Mouse (Mus musculus) left cerebral cortex, adult 11 months (tissue): ENCODE measurements around the gene Nrip2.
"Not testable (repeated sequence)": the region's sequence is repeated elsewhere in the genome, so short reads cannot be mapped to it uniquely, and the experiment has no call there.

Experiments used
- DNase-seq: peaks from one replicate; pipeline ENCODE4 v3.0.0; 2022; ENCODE audit warnings: low spot score

The Nrip2 gene

GRCm38 (mm10) chr6:128398996-128399395 is at the start of gene Nrip2:
TSS of gene Nrip2 (plus strand) at chr6:128399296.
- no peak for DNase-seq

- DNase-seq, result no peak
Measured at GRCm38 (mm10) chr6:128349711-128350110, 49.4 kb upstream of the Nrip2 start.

GRCm38 (mm10) chr6:128354140-128354539 is 45.0 kb upstream of the Nrip2 start:
- DNase-seq, result no peak

GRCm38 (mm10) chr6:128355201-128355681 is 43.9 kb upstream of the Nrip2 start:
- DNase-seq, result no peak

GRCm38 (mm10) chr6:128355726-128356416 is 43.2 kb upstream of the Nrip2 start, which contains the start of gene Tulp3:
TSS of gene Tulp3 (minus strand) at chr6:128355851.
- peak; percentile 97 for DNase-seq

- peak; percentile 51 for DNase-seq
Measured at GRCm38 (mm10) chr6:128358999-128359398, 40.1 kb upstream of the Nrip2 start.

GRCm38 (mm10) chr6:128361901-128362300 is 37.2 kb upstream of the Nrip2 start:
- no peak for DNase-seq

GRCm38 (mm10) chr6:128362381-128363006 is 36.6 kb upstream of the Nrip2 start, which contains the start of the genes Rhno1 and Foxm1:
TSS of gene Rhno1 (minus strand) at chr6:128362911.
TSS of gene Foxm1 (plus strand) at chr6:128362967.
- peak; percentile 55 for DNase-seq

GRCm38 (mm10) chr6:128363007-128363825 is 35.9 kb upstream of the Nrip2 start:
- no peak for DNase-seq

GRCm38 (mm10) chr6:128364721-128365120 is 34.4 kb upstream of the Nrip2 start:
- DNase-seq, result no peak

GRCm38 (mm10) chr6:128366466-128366865 is 32.6 kb upstream of the Nrip2 start:
- DNase-seq, result no peak

- no peak for DNase-seq
Measured at GRCm38 (mm10) chr6:128370040-128370439, 29.1 kb upstream of the Nrip2 start.

GRCm38 (mm10) chr6:128375192-128375591 is 23.9 kb upstream of the Nrip2 start, which contains the start of the genes Tex52 and Gm44596:
TSS of gene Tex52 (plus strand) at chr6:128375456.
TSS of gene Gm44596 (plus strand) at chr6:128375503.
- no peak for DNase-seq

- DNase-seq, result no peak
Measured at GRCm38 (mm10) chr6:128376371-128377085, 22.6 kb upstream of the Nrip2 start.

GRCm38 (mm10) chr6:128379636-128380035 is 19.5 kb upstream of the Nrip2 start:
- DNase-seq, result no peak

GRCm38 (mm10) chr6:128380594-128381167 is 18.4 kb upstream of the Nrip2 start:
- DNase-seq, result not testable (repeated sequence)

GRCm38 (mm10) chr6:128381254-128381653 is 17.8 kb upstream of the Nrip2 start:
- DNase-seq, result no peak

GRCm38 (mm10) chr6:128383752-128384151 is 15.3 kb upstream of the Nrip2 start:
- DNase-seq, result no peak

GRCm38 (mm10) chr6:128385026-128385425 is 14.1 kb upstream of the Nrip2 start:
- DNase-seq, result no peak

GRCm38 (mm10) chr6:128389185-128389584 is 9.9 kb upstream of the Nrip2 start:
- DNase-seq, result no peak

- no peak for DNase-seq
Measured at GRCm38 (mm10) chr6:128390683-128391082, 8.4 kb upstream of the Nrip2 start.
